Mouse (Mus musculus) limb, embryonic 13.5 days (tissue): ENCODE results near the gene St6galnac3. TPM values are rescaled to one million over a fixed set of nuclear protein-coding genes. Genes with fewer than 3 reads are reported as not detected.

ENCODE experiments used
- ATAC-seq: fragments of 200-750 bp; cut with Nextera tagmentation; 2 replicates; pipeline ENCODE4 v1.8.0; 2017; ENCODE audit warnings: low read depth, moderate number of reproducible peaks, moderate TSS enrichment; ENCODE audit not compliant: low FRiP score
- H3K27ac ChIP-seq: fragments of 300-500 bp; sonication (generic); 2 replicates; pipeline ENCODE4 v1.5.1; 2015; ENCODE audit warnings: inconsistent platforms, mild to moderate bottlenecking, moderate library complexity
- H3K27me3 ChIP-seq: fragments of 300-500 bp; sonication (generic); 2 replicates; pipeline ENCODE4 v1.6.1; 2015; ENCODE audit warnings: mild to moderate bottlenecking, inconsistent platforms
- H3K36me3 ChIP-seq: fragments of 300-500 bp; sonication (generic); 2 replicates; pipeline ENCODE4 v1.6.1; 2015; ENCODE audit warnings: inconsistent platforms, mild to moderate bottlenecking, moderate library complexity
- H3K4me1 ChIP-seq: fragments of 300-500 bp; sonication (generic); 2 replicates; pipeline ENCODE4 v1.6.1; 2015; ENCODE audit warnings: inconsistent platforms
- H3K4me2 ChIP-seq: fragments of 300-500 bp; sonication (generic); replicated peaks from 2 replicates; pipeline ENCODE4 v1.6.1; 2015; ENCODE audit warnings: inconsistent platforms, mild to moderate bottlenecking, moderate library complexity
- H3K4me3 ChIP-seq: fragments of 300-500 bp; sonication (generic); 2 replicates; pipeline ENCODE4 v1.5.1; 2015; ENCODE audit warnings: moderate library complexity, mild to moderate bottlenecking, inconsistent platforms
- H3K9ac ChIP-seq: fragments of 300-500 bp; sonication (generic); 2 replicates; pipeline ENCODE4 v1.6.1; 2015; ENCODE audit warnings: mild to moderate bottlenecking, inconsistent platforms
- H3K9me3 ChIP-seq: fragments of 300-500 bp; sonication (generic); 2 replicates; pipeline ENCODE4 v1.6.1; 2016; ENCODE audit warnings: inconsistent platforms
- WGBS: fragments of 180-500 bp; shearing (Covaris S2); methylation state at CpG from one replicate; pipeline ENCODE4 v1.1.7; 2015; 5-methylcytosine and 5-hydroxymethylcytosine counted together
- polyA plus RNA-seq: library from polyadenylated mRNA; unstranded; fragments of >200 nt; fragmentation: Nextera tagmentation; extraction: Ambion mirVana; gene quantifications from 2 replicates; pipeline ENCODE4 v1.2.1, GENCODE M21; 2015

St6galnac3 gene
- polyA plus RNA-seq, 1 experiment from 2014 or later: 53.7 TPM

- no peak overlapping the region for H3K4me3 ChIP-seq
- WGBS: 71% methylated on average over 2 of the region's 2 CpGs
- ATAC-seq: no peak
- H3K9me3 ChIP-seq: no peaks in the 10 kb centered on the region
- H3K9ac ChIP-seq: no peak overlapping the region
- H3K27ac ChIP-seq: no peak overlapping the region
- no peaks in the 10 kb centered on the region for H3K27me3 ChIP-seq
- no peak overlapping the region for H3K4me2 ChIP-seq
- H3K36me3 ChIP-seq: no peaks in the 10 kb centered on the region; the same call in 1 of the 2 replicates
- H3K4me1 ChIP-seq: no peaks in the 10 kb centered on the region
Measured at GRCm38 (mm10) chr3:153339940-153340339, 385.0 kb downstream of the St6galnac3 start.

- no peak overlapping the region for H3K9ac ChIP-seq
- H3K27ac ChIP-seq: no peak overlapping the region
- no peak for ATAC-seq
- H3K36me3 ChIP-seq: no peaks in the 10 kb centered on the region; the same call in 1 of the 2 replicates
- no peak overlapping the region for H3K4me3 ChIP-seq
- H3K4me2 ChIP-seq: no peak overlapping the region
- H3K27me3 ChIP-seq: no peaks in the 10 kb centered on the region
- WGBS: 84% methylated on average over 12 of the region's 12 CpGs
- H3K4me1 ChIP-seq: no peaks in the 10 kb centered on the region
- no peaks in the 10 kb centered on the region for H3K9me3 ChIP-seq
Measured at GRCm38 (mm10) chr3:153339091-153339490, 385.9 kb downstream of the St6galnac3 start.

GRCm38 (mm10) chr3:153337779-153338178, 387.2 kb downstream of the St6galnac3 start:
- Histone ChIP-seq H3K4me3 (no peak overlapping the region), H3K4me1 (no peaks in the 10 kb centered on the region), H3K27ac (no peak overlapping the region), H3K9me3 (no peaks in the 10 kb centered on the region), H3K27me3 (no peaks in the 10 kb centered on the region), H3K9ac (no peak overlapping the region), H3K4me2 (no peak overlapping the region), H3K36me3 (no peaks in the 10 kb centered on the region; the same call in 1 of the 2 replicates)
- WGBS: 73% methylated on average over 3 of the region's 3 CpGs
- no peak for ATAC-seq

GRCm38 (mm10) chr3:153337221-153337620, 387.8 kb downstream of the St6galnac3 start:
- no peak overlapping the region for H3K4me2 ChIP-seq
- 85% methylated on average over 2 of the region's 2 CpGs for WGBS
- H3K4me3 ChIP-seq: no peak overlapping the region
- no peak overlapping the region for H3K9ac ChIP-seq
- no peak overlapping the region for H3K27ac ChIP-seq
- ATAC-seq: no peak
- no peaks in the 10 kb centered on the region; the same call in 1 of the 2 replicates for H3K36me3 ChIP-seq
- no peaks in the 10 kb centered on the region for H3K27me3 ChIP-seq
- H3K9me3 ChIP-seq: no peaks in the 10 kb centered on the region
- H3K4me1 ChIP-seq: no peaks in the 10 kb centered on the region

GRCm38 (mm10) chr3:153334152-153334825, 390.7 kb downstream of the St6galnac3 start:
- Histone ChIP-seq H3K4me2 (no peak overlapping the region), H3K36me3 (no peaks in the 10 kb centered on the region; the same call in 1 of the 2 replicates), H3K4me1 (no peaks in the 10 kb centered on the region), H3K27me3 (no peaks in the 10 kb centered on the region), H3K9me3 (no peaks in the 10 kb centered on the region), H3K4me3 (no peak overlapping the region), H3K27ac (no peak overlapping the region), H3K9ac (no peak overlapping the region)
- no peak for ATAC-seq
- 50% methylated on average over 5 of the region's 5 CpGs for WGBS

GRCm38 (mm10) chr3:153324307-153324706, 400.7 kb downstream of the St6galnac3 start:
- Histone ChIP-seq H3K9ac (no peak overlapping the region), H3K4me2 (no peak overlapping the region), H3K9me3 (no peaks in the 10 kb centered on the region), H3K36me3 (no peaks in the 10 kb centered on the region), H3K27ac (no peak overlapping the region), H3K4me1 (no peaks in the 10 kb centered on the region), H3K4me3 (no peak overlapping the region), H3K27me3 (no peaks in the 10 kb centered on the region)
- 76% methylated on average over 3 of the region's 3 CpGs for WGBS
- no peak for ATAC-seq

- Histone ChIP-seq H3K36me3 (no peaks in the 10 kb centered on the region), H3K4me3 (no peak overlapping the region), H3K27me3 (no peaks in the 10 kb centered on the region), H3K4me2 (no peak overlapping the region), H3K27ac (no peak overlapping the region), H3K4me1 (no peaks in the 10 kb centered on the region), H3K9ac (no peak overlapping the region), H3K9me3 (no peaks in the 10 kb centered on the region)
- 81% methylated on average over 8 of the region's 8 CpGs for WGBS
- ATAC-seq: no peak
Measured at GRCm38 (mm10) chr3:153323446-153323845, 401.5 kb downstream of the St6galnac3 start.

- no peak for ATAC-seq
- Histone ChIP-seq H3K4me1 (no peaks in the 10 kb centered on the region), H3K4me2 (no peak overlapping the region), H3K36me3 (no peaks in the 10 kb centered on the region), H3K27ac (no peak overlapping the region), H3K27me3 (no peaks in the 10 kb centered on the region), H3K9me3 (no peaks in the 10 kb centered on the region), H3K9ac (no peak overlapping the region), H3K4me3 (no peak overlapping the region)
- 68% methylated on average over 9 of the region's 9 CpGs for WGBS
Measured at GRCm38 (mm10) chr3:153313583-153313982, 411.4 kb downstream of the St6galnac3 start.

GRCm38 (mm10) chr3:153313167-153313566, 411.8 kb downstream of the St6galnac3 start:
- H3K27me3 ChIP-seq: no peaks in the 10 kb centered on the region
- no peak overlapping the region for H3K4me2 ChIP-seq
- no peak overlapping the region for H3K4me3 ChIP-seq
- no peak overlapping the region for H3K9ac ChIP-seq
- no peak overlapping the region for H3K27ac ChIP-seq
- H3K9me3 ChIP-seq: no peaks in the 10 kb centered on the region
- H3K36me3 ChIP-seq: no peaks in the 10 kb centered on the region
- no peaks in the 10 kb centered on the region for H3K4me1 ChIP-seq
- 92% methylated on average over 9 of the region's 9 CpGs for WGBS
- ATAC-seq: no peak

- H3K4me3 ChIP-seq: no peak overlapping the region
- H3K27me3 ChIP-seq: no peaks in the 10 kb centered on the region
- no peak overlapping the region for H3K27ac ChIP-seq
- H3K36me3 ChIP-seq: no peaks in the 10 kb centered on the region
- H3K9ac ChIP-seq: no peak overlapping the region
- no peak for ATAC-seq
- no peak overlapping the region for H3K4me2 ChIP-seq
- WGBS: 94% methylated on average over 3 of the region's 3 CpGs
- no peaks in the 10 kb centered on the region for H3K9me3 ChIP-seq
- H3K4me1 ChIP-seq: no peaks in the 10 kb centered on the region
Measured at GRCm38 (mm10) chr3:153312006-153312405, 413.0 kb downstream of the St6galnac3 start.

- H3K9me3 ChIP-seq: no peaks in the 10 kb centered on the region
- H3K27ac ChIP-seq: no peak overlapping the region
Measured at GRCm38 (mm10) chr3:153308379-153308778, 416.6 kb downstream of the St6galnac3 start.

GRCm38 (mm10) chr3:153305153-153305552, 419.8 kb downstream of the St6galnac3 start:
- H3K4me2 ChIP-seq: no peak overlapping the region
- no peak overlapping the region for H3K9ac ChIP-seq
- no peaks in the 10 kb centered on the region for H3K36me3 ChIP-seq
- no peak overlapping the region for H3K4me3 ChIP-seq
- H3K4me1 ChIP-seq: peaks cover 7% of the 10 kb centered on the region; the same call in 1 of the 2 replicates
- 79% methylated on average over 3 of the region's 3 CpGs for WGBS
- no peak overlapping the region for H3K27ac ChIP-seq
- ATAC-seq: no peak
- no peaks in the 10 kb centered on the region for H3K9me3 ChIP-seq
- H3K27me3 ChIP-seq: no peaks in the 10 kb centered on the region

More at GRCm38 (mm10) chr3:153308379-153308778, 416.6 kb downstream of the St6galnac3 start:
- Histone ChIP-seq H3K4me2 (no peak overlapping the region), H3K4me1 (no peaks in the 10 kb centered on the region), H3K4me3 (no peak overlapping the region), H3K9ac (no peak overlapping the region), H3K36me3 (no peaks in the 10 kb centered on the region), H3K27me3 (no peaks in the 10 kb centered on the region)
- no peak for ATAC-seq
- WGBS: 75% methylated on average over 4 of the region's 4 CpGs

- no peak overlapping the region for H3K4me3 ChIP-seq
- no peaks in the 10 kb centered on the region for H3K9me3 ChIP-seq
- no peak for ATAC-seq
- H3K4me1 ChIP-seq: peaks cover 11% of the 10 kb centered on the region
- no peak overlapping the region for H3K9ac ChIP-seq
- H3K36me3 ChIP-seq: no peaks in the 10 kb centered on the region
- no peaks in the 10 kb centered on the region for H3K27me3 ChIP-seq
- H3K4me2 ChIP-seq: no peak overlapping the region
- 90% methylated on average over 7 of the region's 7 CpGs for WGBS
- H3K27ac ChIP-seq: no peak overlapping the region
Measured at GRCm38 (mm10) chr3:153302376-153302775, 422.6 kb downstream of the St6galnac3 start.
